Mouse (Mus musculus) liver, adult 2 months (tissue): ENCODE data around the gene Myh6.

ENCODE experiments used
- CTCF ChIP-seq: fragments of 200-500 bp; IDR thresholded peaks from 2 replicates; pipeline ENCODE4 v1.5.1; 2011; ENCODE audit warnings: low read depth, low read length, control low read depth
- POLR2A ChIP-seq: fragments of 200-500 bp; IDR thresholded peaks from 2 replicates; pipeline ENCODE4 v1.6.1; 2011; ENCODE audit warnings: low read length, control low read depth; ENCODE audit not compliant: insufficient read depth; ENCODE audit errors: extremely low read depth

GRCm38 (mm10) chr14:54920076-54920685 lies 46.5 kb downstream of the Myh6 start:
- TF ChIP-seq POLR2A (no peak), CTCF (no peak)
